Comparison of ENCODE assay signal across 7 mouse cellular contexts in genomic region chr10:79116125-79116849, GRCm38 (mm10). TPM values are rescaled to one million over a fixed set of nuclear protein-coding genes. Genes with fewer than 3 reads are reported as not detected.
DNase-seq lines count a peak whose midpoint lies in the region; TF ChIP-seq lines count a peak whose summit lies in the region.

No protein-coding gene starts in this region.

- peak; percentile 79 for DNase-seq in MN1 (ENCODE audit: low spot score)
- DNase-seq in fibroblast of lung, adult 2 months (ENCODE audit: low read depth) = peak; percentile 53
- DNase-seq in heart, postnatal 4 days = peak; percentile 70
- peak; percentile 44 for DNase-seq in large intestine, adult 2 months (ENCODE audit: low read depth, low spot score)
- peak; percentile 75 for DNase-seq in lung, postnatal 10 days
- DNase-seq in retina, postnatal 1 day = peak; percentile 83

- WGBS in large intestine, adult 2 months = 38% methylated on average over 4 of the region's 4 CpGs

- peak; percentile 47; the same call in 1 of the 2 replicates for TF ChIP-seq CTCF in bone marrow macrophage, adult 2 months (IDR thresholded peaks at IDR 0.05; ENCODE audit: low read depth, low read length)

- no peak for TF ChIP-seq POLR2A in bone marrow macrophage, adult 2 months (IDR thresholded peaks at IDR 0.05; ENCODE audit: borderline replicate concordance, low read depth, low read length)

- no peaks in the 10 kb centered on the region for H3K4me1 ChIP-seq in bone marrow macrophage, adult 2 months (ENCODE audit: control insufficient read depth, insufficient read depth, low read length)

- H3K4me3 ChIP-seq in bone marrow macrophage, adult 2 months (ENCODE audit: insufficient read depth, low read length) = no peak overlapping the region

- H3K27ac ChIP-seq in bone marrow macrophage, adult 2 months (ENCODE audit: insufficient read depth, low read depth, low read length) = no peak overlapping the region

RNA-seq across cellular contexts. Expression of gene 2610008E11Rik, which starts 18.9 kb away (rescaled TPM):
- polyA plus RNA-seq in bone marrow macrophage, adult 2 months (2012; ENCODE audit: insufficient read depth, insufficient read length, missing spikeins) = 7.9 and 9.7 TPM in 2 replicates
- 10 to 100 TPM; 14.6 to 17.1 TPM for total RNA-seq in heart, postnatal 4 days (2021)
- 0.89 and 1.0 TPM in 2 replicates for polyA plus RNA-seq in large intestine, adult 2 months (2012; rRNA removed)

RNA-seq across cellular contexts. Expression of gene Vmn2r80, which starts 32.3 kb away (rescaled TPM):
- polyA plus RNA-seq in bone marrow macrophage, adult 2 months (2012; ENCODE audit: insufficient read depth, insufficient read length, missing spikeins) = not detected in 2 replicates
- not detected for total RNA-seq in heart, postnatal 4 days (2021)
- polyA plus RNA-seq in large intestine, adult 2 months (2012; rRNA removed) = not detected in 2 replicates
